Mouse (Mus musculus): ENCODE data around the gene Rtn4ip1. TPM values are rescaled to one million over a fixed set of nuclear protein-coding genes. Genes with fewer than 3 reads are reported as not detected.
"Not testable (repeated sequence)": the region's sequence is repeated elsewhere in the genome, so short reads cannot be mapped to it uniquely, and the experiment has no call there.

The Rtn4ip1 gene
- polyA plus RNA-seq, 1 experiment from 2014 or later = 25.7 TPM

DNA sequence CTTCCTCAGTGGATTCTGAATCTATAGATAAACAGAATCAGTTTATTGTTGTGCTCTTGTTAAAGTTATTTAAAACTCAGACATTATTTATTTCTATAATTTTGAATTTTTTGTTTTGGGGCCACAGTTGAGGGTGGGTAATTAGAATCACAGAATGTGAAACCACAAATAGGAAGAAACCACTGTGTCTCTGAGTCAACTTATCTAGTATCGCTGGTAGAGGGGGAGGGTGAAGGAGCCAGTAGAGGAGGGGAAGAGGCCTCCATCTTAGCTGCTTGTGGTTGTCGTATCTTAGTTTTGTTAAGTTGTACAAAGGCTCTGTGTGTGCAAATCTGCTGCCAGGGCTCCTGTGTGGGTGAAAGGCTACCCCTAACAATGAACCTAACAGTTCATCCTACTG lies 15.1 kb downstream of the Rtn4ip1 start:
- Histone ChIP-seq H3K4me3 (ENCODE audit: low read depth, low read length) (no peak overlapping the region), H3K36me3 (ENCODE audit: control insufficient read depth, insufficient read depth, low read length) (no peaks in the 10 kb centered on the region), H3K9me3 (replicated peaks; ENCODE audit: control insufficient read depth, low read length) (no peaks in the 10 kb centered on the region), H3K27me3 (ENCODE audit: control insufficient read depth, insufficient read depth, low read length) (no peaks in the 10 kb centered on the region), H3K9ac (ENCODE audit: low read depth, low read length) (no peak overlapping the region), H3K4me1 (ENCODE audit: control insufficient read depth, insufficient read depth, low read length) (peaks cover 3% of the 10 kb centered on the region; the same call in 1 of the 2 replicates), H3K27ac (ENCODE audit: low read depth, low read length) (no peak overlapping the region), H3K4me2 (no peak overlapping the region)
- ATAC-seq (replicated peaks; ENCODE audit: insufficient number of reproducible peaks, low FRiP score, low TSS enrichment) = no peak
- WGBS (ENCODE audit: insufficient replicate concordance) = 73% methylated on average over 2 of the region's 2 CpGs

DNA sequence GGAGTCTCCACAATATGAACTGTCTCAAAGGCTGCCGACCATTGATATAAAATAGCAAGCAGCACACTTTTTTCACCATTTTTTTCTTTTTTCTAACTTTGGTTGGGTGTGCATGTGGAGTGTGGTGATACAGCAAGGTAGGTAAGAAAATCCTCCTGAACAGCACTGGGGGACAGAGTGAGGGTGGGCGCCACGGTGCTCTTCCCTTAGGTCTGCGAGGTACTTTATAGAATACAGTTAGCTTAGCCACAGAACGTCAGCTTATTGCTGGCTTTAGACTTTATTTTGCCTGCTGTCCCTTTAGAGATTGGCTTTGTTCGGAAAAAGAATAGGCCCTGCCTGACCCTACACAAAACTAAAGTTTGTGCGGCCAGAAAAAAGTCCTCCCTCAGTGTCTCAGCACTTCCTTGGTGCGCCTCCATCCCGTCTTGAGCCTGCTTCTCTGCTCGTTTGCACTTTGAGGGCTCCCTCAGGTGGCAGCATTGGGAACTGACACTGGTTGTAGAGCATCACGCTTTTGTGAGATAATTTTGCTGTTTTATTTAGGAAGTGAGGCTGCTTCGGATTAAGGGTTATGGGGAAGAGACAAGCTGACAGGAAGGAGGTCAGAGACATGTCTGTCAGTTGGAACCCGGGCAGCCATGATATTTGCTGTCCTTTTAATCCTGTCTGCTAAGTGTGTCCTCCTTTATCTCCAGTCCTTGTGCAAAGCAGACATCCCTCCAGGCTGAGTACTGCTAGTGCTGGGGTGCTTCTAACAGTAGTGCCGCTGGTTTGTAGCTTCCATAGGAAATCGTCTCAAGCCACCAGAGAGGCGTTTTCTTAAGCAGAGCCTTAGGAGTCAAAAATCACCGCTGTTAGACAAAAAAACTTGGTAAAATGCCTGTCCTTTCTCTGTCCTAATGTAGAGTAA lies 17.3 kb downstream of the Rtn4ip1 start:
- 39% methylated on average over 17 of the region's 17 CpGs for WGBS (ENCODE audit: insufficient replicate concordance)
- H3K9ac ChIP-seq (ENCODE audit: low read depth, low read length) = no peak overlapping the region
- H3K27ac ChIP-seq (ENCODE audit: low read depth, low read length) = no peak overlapping the region
- peaks cover 3% of the 10 kb centered on the region; the same call in 1 of the 2 replicates for H3K4me1 ChIP-seq (ENCODE audit: control insufficient read depth, insufficient read depth, low read length)
- H3K9me3 ChIP-seq (replicated peaks; ENCODE audit: control insufficient read depth, low read length) = no peaks in the 10 kb centered on the region
- no peaks in the 10 kb centered on the region for H3K27me3 ChIP-seq (ENCODE audit: control insufficient read depth, insufficient read depth, low read length)
- H3K4me3 ChIP-seq (ENCODE audit: low read depth, low read length) = no peak overlapping the region
- peak overlapping the region; percentile 22; the same call in 1 of the 2 replicates for H3K4me2 ChIP-seq
- no peaks in the 10 kb centered on the region for H3K36me3 ChIP-seq (ENCODE audit: control insufficient read depth, insufficient read depth, low read length)
- no peak for ATAC-seq (replicated peaks; ENCODE audit: insufficient number of reproducible peaks, low FRiP score, low TSS enrichment)

- no peak overlapping the region for H3K4me2 ChIP-seq
Measured at GRCm38 (mm10) chr10:43923096-43923495, 21.5 kb downstream of the Rtn4ip1 start.

DNA sequence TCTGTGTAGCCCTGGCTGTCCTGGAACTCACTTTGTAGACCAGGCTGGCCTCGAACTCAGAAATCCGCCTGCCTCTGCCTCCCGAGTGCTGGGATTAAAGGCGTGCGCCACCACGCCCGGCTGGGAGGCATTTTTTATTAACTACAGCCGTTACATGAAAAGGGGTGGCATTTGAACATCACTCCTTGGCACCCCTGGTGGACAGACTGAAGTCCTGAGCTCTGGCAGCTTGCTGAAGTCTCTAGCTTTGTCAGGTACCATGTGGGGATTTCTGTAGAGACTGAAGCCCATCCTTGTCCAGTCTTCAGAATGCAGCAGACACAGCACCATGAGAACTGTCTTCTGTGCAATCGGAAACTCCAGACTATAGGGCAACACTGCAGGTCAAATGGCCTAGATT lies 24.2 kb downstream of the Rtn4ip1 start:
- not testable (repeated sequence) for ATAC-seq (replicated peaks; ENCODE audit: insufficient number of reproducible peaks, low FRiP score, low TSS enrichment); H3K27me3 ChIP-seq (ENCODE audit: control insufficient read depth, insufficient read depth, low read length); H3K27ac ChIP-seq (ENCODE audit: low read depth, low read length); H3K4me2 ChIP-seq; H3K9me3 ChIP-seq (replicated peaks; ENCODE audit: control insufficient read depth, low read length); H3K4me1 ChIP-seq (ENCODE audit: control insufficient read depth, insufficient read depth, low read length); H3K36me3 ChIP-seq (ENCODE audit: control insufficient read depth, insufficient read depth, low read length); H3K9ac ChIP-seq (ENCODE audit: low read depth, low read length); H3K4me3 ChIP-seq (ENCODE audit: low read depth, low read length)
- 91% methylated on average over 8 of the region's 9 CpGs for WGBS (ENCODE audit: insufficient replicate concordance)

More at GRCm38 (mm10) chr10:43923096-43923495, 21.5 kb downstream of the Rtn4ip1 start:
- Histone ChIP-seq H3K36me3 (ENCODE audit: control insufficient read depth, insufficient read depth, low read length) (no peaks in the 10 kb centered on the region), H3K9ac (ENCODE audit: low read depth, low read length) (no peak overlapping the region), H3K27ac (ENCODE audit: low read depth, low read length) (no peak overlapping the region), H3K4me3 (ENCODE audit: low read depth, low read length) (no peak overlapping the region), H3K4me1 (ENCODE audit: control insufficient read depth, insufficient read depth, low read length) (0 out of 2 replicates have a peak, but pooled peaks cover 2% of the 10 kb centered on the region), H3K27me3 (ENCODE audit: control insufficient read depth, insufficient read depth, low read length) (no peaks in the 10 kb centered on the region), H3K9me3 (replicated peaks; ENCODE audit: control insufficient read depth, low read length) (no peaks in the 10 kb centered on the region)
- 89% methylated on average over 3 of the region's 3 CpGs for WGBS (ENCODE audit: insufficient replicate concordance)
- ATAC-seq (replicated peaks; ENCODE audit: insufficient number of reproducible peaks, low FRiP score, low TSS enrichment) = no peak

GRCm38 (mm10) chr10:43927736-43928135 lies 26.1 kb downstream of the Rtn4ip1 start:
- 79% methylated on average over 8 of the region's 8 CpGs for WGBS (ENCODE audit: insufficient replicate concordance)
- H3K4me3 ChIP-seq (ENCODE audit: low read depth, low read length) = no peak overlapping the region
- H3K27me3 ChIP-seq (ENCODE audit: control insufficient read depth, insufficient read depth, low read length) = no peaks in the 10 kb centered on the region
- no peak for ATAC-seq (replicated peaks; ENCODE audit: insufficient number of reproducible peaks, low FRiP score, low TSS enrichment)
- no peaks in the 10 kb centered on the region for H3K9me3 ChIP-seq (replicated peaks; ENCODE audit: control insufficient read depth, low read length)
- H3K4me1 ChIP-seq (ENCODE audit: control insufficient read depth, insufficient read depth, low read length) = 0 out of 2 replicates have a peak, but pooled peaks cover 2% of the 10 kb centered on the region
- H3K27ac ChIP-seq (ENCODE audit: low read depth, low read length) = no peak overlapping the region
- H3K4me2 ChIP-seq = no peak overlapping the region
- no peak overlapping the region for H3K9ac ChIP-seq (ENCODE audit: low read depth, low read length)
- H3K36me3 ChIP-seq (ENCODE audit: control insufficient read depth, insufficient read depth, low read length) = no peaks in the 10 kb centered on the region

GRCm38 (mm10) chr10:43928596-43928995 lies 27.0 kb downstream of the Rtn4ip1 start:
- Histone ChIP-seq H3K9ac (ENCODE audit: low read depth, low read length) (no peak overlapping the region), H3K4me2 (no peak overlapping the region), H3K9me3 (replicated peaks; ENCODE audit: control insufficient read depth, low read length) (no peaks in the 10 kb centered on the region), H3K27me3 (ENCODE audit: control insufficient read depth, insufficient read depth, low read length) (no peaks in the 10 kb centered on the region), H3K36me3 (ENCODE audit: control insufficient read depth, insufficient read depth, low read length) (no peaks in the 10 kb centered on the region), H3K4me3 (ENCODE audit: low read depth, low read length) (no peak overlapping the region), H3K4me1 (ENCODE audit: control insufficient read depth, insufficient read depth, low read length) (0 out of 2 replicates have a peak, but pooled peaks cover 2% of the 10 kb centered on the region), H3K27ac (ENCODE audit: low read depth, low read length) (no peak overlapping the region)
- no peak for ATAC-seq (replicated peaks; ENCODE audit: insufficient number of reproducible peaks, low FRiP score, low TSS enrichment)
- WGBS (ENCODE audit: insufficient replicate concordance) = 69% methylated on average over 5 of the region's 5 CpGs

- peaks cover 3% of the 10 kb centered on the region; the same call in 1 of the 2 replicates for H3K36me3 ChIP-seq (ENCODE audit: control insufficient read depth, insufficient read depth, low read length)
- H3K4me3 ChIP-seq (ENCODE audit: low read depth, low read length) = no peak overlapping the region
- no peaks in the 10 kb centered on the region for H3K9me3 ChIP-seq (replicated peaks; ENCODE audit: control insufficient read depth, low read length)
- H3K4me2 ChIP-seq = no peak overlapping the region
- H3K27ac ChIP-seq (ENCODE audit: low read depth, low read length) = no peak overlapping the region
- 69% methylated on average over 6 of the region's 6 CpGs for WGBS (ENCODE audit: insufficient replicate concordance)
- ATAC-seq (replicated peaks; ENCODE audit: insufficient number of reproducible peaks, low FRiP score, low TSS enrichment) = no peak
- H3K9ac ChIP-seq (ENCODE audit: low read depth, low read length) = no peak overlapping the region
- no peaks in the 10 kb centered on the region for H3K27me3 ChIP-seq (ENCODE audit: control insufficient read depth, insufficient read depth, low read length)
- H3K4me1 ChIP-seq (ENCODE audit: control insufficient read depth, insufficient read depth, low read length) = no peaks in the 10 kb centered on the region
Measured at GRCm38 (mm10) chr10:43939136-43939662, 37.6 kb downstream of the Rtn4ip1 start.

GRCm38 (mm10) chr10:43943736-43944135 lies 42.1 kb downstream of the Rtn4ip1 start:
- no peak for ATAC-seq (replicated peaks; ENCODE audit: insufficient number of reproducible peaks, low FRiP score, low TSS enrichment)
- 52% methylated on average over 4 of the region's 4 CpGs for WGBS (ENCODE audit: insufficient replicate concordance)
- no peak overlapping the region for H3K27ac ChIP-seq (ENCODE audit: low read depth, low read length)
- no peaks in the 10 kb centered on the region for H3K9me3 ChIP-seq (replicated peaks; ENCODE audit: control insufficient read depth, low read length)
- no peak overlapping the region for H3K9ac ChIP-seq (ENCODE audit: low read depth, low read length)
- H3K27me3 ChIP-seq (ENCODE audit: control insufficient read depth, insufficient read depth, low read length) = no peaks in the 10 kb centered on the region
- no peak overlapping the region for H3K4me3 ChIP-seq (ENCODE audit: low read depth, low read length)
- no peak overlapping the region for H3K4me2 ChIP-seq
- H3K4me1 ChIP-seq (ENCODE audit: control insufficient read depth, insufficient read depth, low read length) = 0 out of 2 replicates have a peak, but pooled peaks cover 2% of the 10 kb centered on the region
- no peaks in the 10 kb centered on the region for H3K36me3 ChIP-seq (ENCODE audit: control insufficient read depth, insufficient read depth, low read length)
